20 mouse cellular contexts compared by ENCODE assay signal in genomic region chr7:119105878-119106277, GRCm38 (mm10).
A peak's percentile ranks its signal among the peaks of the same experiment; 100 is the strongest.
DNase-seq lines count a peak whose midpoint lies in the region; ATAC-seq and TF ChIP-seq lines count a peak whose summit lies in the region.
"Had no signal": no experiment of that assay in that cellular context is flagged by ENCODE, and none has a peak within 500 bp of the region (broad histone marks: within the 10 kb centered on the region; RNA-seq: fewer than 3 reads in every experiment).

No protein-coding gene starts in this region.

- no peaks in the 10 kb centered on the region for H3K9me3 ChIP-seq in liver, postnatal 0 days (ENCODE audit: low read length)
- H3K9me3 ChIP-seq: forebrain, embryonic 13.5 days; limb, embryonic 12.5 days had no signal

- H3K4me1 ChIP-seq in liver, adult 2 months (ENCODE audit: control insufficient read depth, insufficient read depth, low read length) = no peaks in the 10 kb centered on the region
- H3K4me1 ChIP-seq in liver, postnatal 0 days (ENCODE audit: insufficient read depth) = no peaks in the 10 kb centered on the region
- H3K4me1 ChIP-seq: forebrain, embryonic 13.5 days; limb, embryonic 12.5 days; megakaryocyte, embryonic 14.5 days had no signal

- no peak for ATAC-seq in liver, postnatal 0 days
- ATAC-seq: forebrain, embryonic 13.5 days; hindbrain, embryonic 16.5 days; intestine, postnatal 0 days; lung, postnatal 0 days; midbrain, embryonic 16.5 days had no signal

- intact Hi-C loops in left cerebral cortex, postnatal 10 days (cut with DNase I) = no loop called here

- H3K79me2 ChIP-seq in liver, adult 2 months (ENCODE audit: control insufficient read depth, insufficient read depth, low read length) = no peaks in the 10 kb centered on the region

- no peak for TF ChIP-seq CTCF in liver, adult 2 months (IDR thresholded peaks at IDR 0.05; ENCODE audit: low read depth, low read length)
- TF ChIP-seq CTCF in liver, postnatal 0 days (IDR thresholded peaks at IDR 0.05; ENCODE audit: low read depth) = no peak

- TF ChIP-seq EP300 in liver, postnatal 0 days (IDR thresholded peaks at IDR 0.05; ENCODE audit: low read depth) = no peak

- no peak for TF ChIP-seq POLR2A in liver, adult 2 months (IDR thresholded peaks at IDR 0.05; ENCODE audit: extremely low read depth, insufficient read depth, low read length)

- H3K4me2 ChIP-seq in liver, postnatal 0 days (ENCODE audit: low read depth, low read length) = no peak overlapping the region
- H3K4me2 ChIP-seq: forebrain, embryonic 13.5 days; heart, embryonic 11.5 days; limb, embryonic 12.5 days had no signal

- H3K36me3 ChIP-seq in liver, adult 2 months (ENCODE audit: control insufficient read depth, insufficient read depth, low read length) = no peaks in the 10 kb centered on the region
- H3K36me3 ChIP-seq in liver, postnatal 0 days (replicated peaks; ENCODE audit: insufficient read depth, low read length) = no peaks in the 10 kb centered on the region
- H3K36me3 ChIP-seq: limb, embryonic 12.5 days had no signal

- no peak overlapping the region for H3K9ac ChIP-seq in liver, adult 2 months (ENCODE audit: low read depth, low read length)
- H3K9ac ChIP-seq in liver, postnatal 0 days (replicated peaks) = no peak overlapping the region
- H3K9ac ChIP-seq: forebrain, embryonic 13.5 days; limb, embryonic 12.5 days; liver, embryonic 14.5 days had no signal

- H3K27ac ChIP-seq in liver, adult 2 months (replicated peaks; ENCODE audit: insufficient read depth, low read depth, low read length) = no peak overlapping the region
- H3K27ac ChIP-seq in liver, postnatal 0 days (ENCODE audit: low read depth) = no peak overlapping the region
- H3K27ac ChIP-seq: forebrain, embryonic 13.5 days; limb, embryonic 12.5 days; liver, embryonic 14.5 days had no signal

- H3K27me3 ChIP-seq in liver, adult 2 months (ENCODE audit: control insufficient read depth, insufficient read depth, low read length) = no peaks in the 10 kb centered on the region
- H3K27me3 ChIP-seq in liver, postnatal 0 days (ENCODE audit: insufficient read depth, low read length) = no peaks in the 10 kb centered on the region
- H3K27me3 ChIP-seq: forebrain, embryonic 13.5 days; limb, embryonic 12.5 days; megakaryocyte, embryonic 14.5 days had no signal

- WGBS in liver, adult 2 months = 82% methylated on average over 4 of the region's 4 CpGs
- 70% methylated on average over 4 of the region's 4 CpGs for WGBS in liver, postnatal 0 days (ENCODE audit: insufficient replicate concordance)

- H3K4me3 ChIP-seq in liver, adult 2 months (ENCODE audit: insufficient read depth, low read depth, low read length) = no peak overlapping the region
- H3K4me3 ChIP-seq in liver, postnatal 0 days (ENCODE audit: low read depth, low read length) = no peak overlapping the region
- H3K4me3 ChIP-seq: forebrain, embryonic 13.5 days; limb, embryonic 12.5 days; megakaryocyte, embryonic 14.5 days had no signal

- DNase-seq in heart, adult 11 months = peak; percentile 91
- no peak for DNase-seq in heart, adult 8-10 months (ENCODE audit: low spot score)
- DNase-seq in liver, adult 2 months (ENCODE audit: extremely low read depth, low read depth, low spot score) = peak; percentile 1
- DNase-seq in liver, postnatal 0 days = no peak
- peak; percentile 18 to 57 for DNase-seq in adrenal gland, postnatal 36 days
- DNase-seq in left cerebral cortex, postnatal 10 days (ENCODE audit: extremely low spot score in 1 of 2, low spot score in 2 of 2) = no peak
- DNase-seq in B cell, adult 2 months = no peak
- DNase-seq in thymus, adult 18-20 months = no peak
- DNase-seq: gastrocnemius, postnatal 25 days; heart, postnatal 14 days; layer of hippocampus, adult 9-11 months had no signal

Comparison
In these comparisons a context has a peak if more than half of its experiments do, and no peak if none do; other contexts are left out.
1. DNase-seq: peak in heart, adult 11 months (single experiment), liver, adult 2 months (single experiment) and adrenal gland, postnatal 36 days (2 of 2); none in heart, adult 8-10 months (single experiment), liver, postnatal 0 days (single experiment), left cerebral cortex, postnatal 10 days (0 of 2), B cell, adult 2 months (0 of 2) and thymus, adult 18-20 months (0 of 2).